Mouse (Mus musculus) G1E (cell line): ENCODE results near the gene Brat1.

Experiments used
- CTCF ChIP-seq: IDR thresholded peaks from 2 replicates; pipeline ENCODE4 v1.5.1; 2012; ENCODE audit warnings: low read depth, low read length, inconsistent platforms, mixed read lengths
- GATA1 ChIP-seq: IDR thresholded peaks from 2 replicates; pipeline ENCODE4 v1.6.1; 2012; ENCODE audit warnings: borderline replicate concordance, low read length, inconsistent platforms, mixed read lengths
- POLR2AphosphoS5 ChIP-seq: IDR thresholded peaks from 2 replicates; pipeline ENCODE4 v1.6.1; 2012; ENCODE audit warnings: low read depth, low read length, inconsistent platforms; ENCODE audit not compliant: insufficient replicate concordance
- TAL1 ChIP-seq: conservative IDR thresholded peaks from 2 replicates; pipeline ENCODE4 v1.6.1; 2012; ENCODE audit warnings: low read depth, low read length, inconsistent platforms, mixed read lengths

DNA sequence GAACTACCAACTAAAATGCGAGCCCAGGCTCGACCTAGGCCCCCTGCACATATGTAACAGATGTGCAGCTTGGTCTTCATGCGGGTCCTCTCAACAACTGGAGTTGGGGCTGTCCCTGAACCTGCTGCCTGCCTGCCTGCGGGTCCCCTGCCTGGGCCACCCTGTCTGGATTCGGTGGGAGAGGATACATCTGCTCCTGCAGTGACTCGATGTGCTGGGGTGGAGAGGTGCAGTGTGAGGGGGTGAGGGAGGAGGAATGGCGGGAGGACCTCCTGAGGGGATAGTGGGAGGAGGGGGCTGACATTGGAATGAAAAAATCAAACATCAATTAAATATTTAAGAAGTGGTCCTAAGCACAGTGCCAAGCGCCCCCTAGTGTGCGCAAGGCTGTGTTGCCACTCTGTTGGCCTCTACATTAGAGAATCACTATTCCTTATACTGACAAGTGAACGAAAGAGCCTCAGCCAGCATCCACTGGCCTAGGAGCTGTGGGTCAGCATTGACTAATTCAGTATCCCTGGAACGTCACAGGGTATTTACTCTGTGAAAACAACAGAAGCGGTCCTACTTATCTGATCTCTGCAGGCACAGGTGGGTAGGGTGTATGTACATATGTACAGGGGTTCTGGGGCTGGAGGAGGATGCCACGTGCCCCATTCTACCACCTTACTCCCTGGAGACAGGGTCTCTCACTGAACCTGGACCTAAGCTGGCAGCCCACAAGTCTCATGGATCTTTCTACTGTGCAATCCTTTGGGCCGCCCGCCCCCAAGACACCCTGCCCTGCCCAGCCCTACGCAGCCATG lies 20.3 kb upstream of the Brat1 start:
- TF ChIP-seq CTCF (peak; percentile 84; the same call in 1 of the 2 replicates), GATA1 (no peak), TAL1 (no peak), POLR2AphosphoS5 (no peak)
